Mouse (Mus musculus) left cerebral cortex, adult 2 months (tissue): ENCODE results near the gene Btg2. TPM values are rescaled to one million over a fixed set of nuclear protein-coding genes. Genes with fewer than 3 reads are reported as not detected.

Experiments used
- DNase-seq, 2 experiments: peaks; one replicate each; pipeline ENCODE4 v3.0.0; 2021 to 2022; ENCODE audit warnings: low spot score in 2 of 2, mixed read lengths in 1 of 2; ENCODE audit errors: extremely low spot score in 1 of 2
- H3K27ac ChIP-seq: fragments of 200-600 bp; 2 replicates; pipeline ENCODE4 v1.8.1; 2022
- H3K4me3 ChIP-seq: fragments of 200-600 bp; 2 replicates; pipeline ENCODE4 v1.8.1; 2022
- CTCF ChIP-seq: fragments of 200-600 bp; IDR thresholded peaks from 2 replicates; pipeline ENCODE4 v1.8.1; 2022; ENCODE audit warnings: antibody characterized with exemption, mild to moderate bottlenecking, moderate library complexity
- intact Hi-C: fragments of 180-260 bp; cut with DNase I; formaldehyde crosslinking; loops from one replicate; pipeline ENCODE4 v1.15.1; 2025
- total RNA-seq, 2 experiments: library from RNA; stranded (reverse); gene quantifications; 2 replicates each; pipeline ENCODE4 v1.2.3; 2021

The Btg2 gene
- total RNA-seq, 2 experiments from 2014 or later, result 26.2 to 28.3 TPM

- no peak overlapping the region for H3K27ac ChIP-seq
- TF ChIP-seq CTCF, result no peak
- intact Hi-C loops, result no loop called here
- no peak for DNase-seq
- no peak overlapping the region for H3K4me3 ChIP-seq
Observed at GRCm38 (mm10) chr1:134025975-134026374, 52.9 kb downstream of the Btg2 start.

Other genes starting within 250 kb of the Btg2 start
- 1 to 10 TPM in 1 of 2 experiments, under 1 TPM in 1; 0.81 to 1.2 TPM for gene Optc, start 171.1 kb downstream of the Btg2 start, total RNA-seq
- 10 to 100 TPM; 10.8 to 11.6 TPM for gene Prelp, start 157.7 kb downstream of the Btg2 start, total RNA-seq
- gene Fmod, start 41.9 kb downstream of the Btg2 start, total RNA-seq, result 10 to 100 TPM; 15.8 to 23.8 TPM
- gene Chit1, start 32.1 kb upstream of the Btg2 start, total RNA-seq, result not detected
- 10 to 100 TPM; 14.0 TPM for gene Chil1, start 103.1 kb upstream of the Btg2 start, total RNA-seq
- gene Mybph, start 114.3 kb upstream of the Btg2 start, total RNA-seq, result under 1 TPM in 1 of 2 experiments, not detected in 1; 0.25 TPM
- 100 to 1,000 TPM; 180 to 188 TPM for gene Adora1, start 156.3 kb upstream of the Btg2 start, total RNA-seq
- gene Myog, start 210.9 kb upstream of the Btg2 start, total RNA-seq, result not detected